Mouse (Mus musculus) embryo, embryonic 10 days (tissue): Measurements from ENCODE around the gene Nudt13.
"Not testable (repeated sequence)": the region's sequence is repeated elsewhere in the genome, so short reads cannot be mapped to it uniquely, and the experiment has no call there.

Source experiments
- DNase-seq: peaks from one replicate; pipeline ENCODE4 v3.0.0-alpha.2; 2015; ENCODE audit warnings: low spot score

Nudt13 gene

GRCm38 (mm10) chr14:20294117-20294892 is at the start of gene Nudt13:
TSS of gene Nudt13 (plus strand) at chr14:20294697.
- DNase-seq: peak; percentile 98

DNA sequence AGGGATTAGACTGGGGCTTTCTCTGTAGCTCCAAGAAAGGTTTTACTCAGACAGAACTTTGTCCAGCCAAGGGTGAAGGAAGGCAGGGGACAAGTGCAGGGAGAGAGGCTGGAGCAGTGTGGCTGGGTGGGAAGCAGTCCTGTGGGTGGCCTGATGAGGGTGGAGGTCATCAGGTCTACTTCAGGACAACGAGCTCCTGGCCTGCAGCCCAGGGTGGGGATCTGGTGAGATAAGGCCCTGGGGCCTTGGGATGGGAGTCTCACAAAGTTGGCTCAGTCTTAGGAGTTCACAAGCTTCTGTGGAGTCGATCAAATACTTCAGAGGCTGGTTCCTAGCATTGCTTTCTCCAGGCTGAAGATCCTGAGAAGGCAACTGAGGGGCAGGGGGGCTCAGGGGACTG is 49.2 kb upstream of the Nudt13 start:
- no peak for DNase-seq

GRCm38 (mm10) chr14:20245861-20246260 is 48.6 kb upstream of the Nudt13 start:
- DNase-seq: no peak

- peak; percentile 15 for DNase-seq
Observed at GRCm38 (mm10) chr14:20246811-20247266, 47.7 kb upstream of the Nudt13 start.

DNA sequence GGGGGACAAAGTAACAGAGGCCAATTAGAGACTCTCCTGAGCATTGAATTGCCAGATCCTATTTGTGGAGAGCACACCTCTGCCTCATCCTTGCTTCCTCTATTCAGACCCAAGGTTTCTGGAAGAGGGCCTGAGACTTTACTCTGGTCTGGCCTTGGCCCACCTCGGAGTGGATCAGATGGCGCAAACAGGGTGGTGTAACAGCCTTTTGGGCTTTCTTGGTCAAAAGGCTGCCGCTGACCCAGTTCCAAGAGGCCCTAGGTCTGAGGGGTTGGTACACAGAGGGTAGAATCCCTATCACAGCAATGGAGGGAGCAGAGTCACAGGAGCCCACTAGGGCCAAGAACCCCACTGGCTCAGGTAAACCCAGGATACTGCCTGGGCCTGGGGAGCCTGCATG is 46.5 kb upstream of the Nudt13 start:
- no peak for DNase-seq

DNA sequence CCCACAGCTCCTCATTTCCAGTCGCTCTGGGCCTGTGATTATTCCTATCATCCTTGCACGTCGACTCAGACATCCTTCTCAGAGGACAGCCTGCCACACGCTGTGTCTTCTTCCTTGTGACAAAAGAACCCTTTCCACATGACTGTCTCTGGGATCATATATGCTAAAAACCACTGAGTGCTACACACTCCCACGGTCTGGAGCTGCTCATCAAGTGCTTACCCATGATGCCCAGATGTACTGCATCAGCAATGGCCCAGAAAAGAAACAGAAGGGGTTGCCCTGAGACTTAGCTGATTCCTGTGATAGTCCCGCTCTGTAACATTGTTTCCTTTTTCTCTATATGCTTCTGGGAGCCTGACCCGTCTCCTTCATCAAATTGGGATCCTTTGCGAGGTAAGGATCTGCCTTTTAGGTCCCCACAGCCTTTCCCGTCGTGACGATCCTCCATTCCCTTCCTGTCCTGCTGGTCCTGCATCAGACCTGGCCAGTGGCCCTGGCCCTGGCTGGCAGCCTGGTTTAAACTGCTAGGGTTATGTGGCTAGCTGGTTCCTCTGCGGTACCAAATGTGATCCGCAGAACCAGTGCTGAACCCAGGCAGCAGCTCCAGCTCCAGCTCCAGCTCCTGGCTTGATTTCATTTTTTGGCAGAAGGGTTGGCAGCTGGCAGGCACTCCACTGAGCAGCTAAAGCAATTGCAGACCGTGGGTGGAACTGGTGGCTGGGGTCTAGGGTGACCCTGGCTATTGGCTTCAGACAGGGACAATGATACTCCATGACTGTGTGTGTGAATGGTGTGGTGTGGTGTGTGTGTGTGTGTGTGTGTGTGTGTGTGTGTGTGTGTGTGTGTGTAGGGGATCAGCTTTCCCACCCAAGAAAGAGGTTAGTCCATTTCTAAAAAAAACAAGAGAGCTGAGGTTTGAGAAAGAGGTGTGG is 44.0 kb upstream of the Nudt13 start:
- no peak for DNase-seq

DNA sequence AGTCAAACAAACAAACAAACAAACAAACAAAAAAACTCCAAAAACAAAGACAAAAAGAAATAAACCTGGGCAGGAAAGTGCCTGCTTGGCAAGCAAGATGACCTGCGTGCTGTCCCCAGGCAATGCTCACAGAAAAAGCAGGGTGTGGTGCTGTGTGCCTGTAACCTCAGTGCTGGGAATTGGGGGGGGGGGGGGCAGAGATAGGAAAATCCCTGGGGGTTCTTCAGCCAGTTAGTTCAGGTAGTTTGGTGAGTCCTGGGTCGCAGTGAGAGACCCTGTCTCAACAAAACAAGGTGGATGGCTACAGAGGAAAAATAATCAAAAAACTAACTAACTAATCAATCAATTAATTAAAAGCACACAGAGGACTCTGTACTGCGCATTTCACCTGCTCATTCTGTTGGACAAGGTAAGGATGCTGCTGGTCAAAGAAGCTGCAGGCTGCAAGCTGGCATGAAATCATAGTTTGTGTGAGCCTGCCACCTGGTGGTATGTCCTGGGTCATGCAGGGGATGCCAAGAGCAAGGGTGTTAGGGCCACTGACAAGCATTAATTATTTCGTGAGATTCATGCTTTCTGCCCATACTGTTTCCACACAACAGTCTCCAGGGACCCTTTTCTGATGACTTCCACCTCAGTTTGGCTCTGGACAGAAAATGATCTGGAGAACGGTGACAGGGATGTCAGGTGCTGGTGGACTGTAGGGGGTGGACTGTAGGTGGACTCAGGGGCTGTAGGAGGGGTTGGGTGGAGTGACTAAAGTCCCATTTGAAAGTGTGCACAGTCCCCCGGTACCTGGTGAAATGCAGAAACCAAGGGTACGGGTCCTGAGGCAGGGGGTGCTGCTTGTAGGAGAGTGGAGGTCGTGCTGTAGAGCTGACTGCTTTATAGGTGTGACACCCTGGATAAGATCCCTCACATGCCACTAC is 36.0 kb upstream of the Nudt13 start:
- DNase-seq: peak; percentile 87

DNA sequence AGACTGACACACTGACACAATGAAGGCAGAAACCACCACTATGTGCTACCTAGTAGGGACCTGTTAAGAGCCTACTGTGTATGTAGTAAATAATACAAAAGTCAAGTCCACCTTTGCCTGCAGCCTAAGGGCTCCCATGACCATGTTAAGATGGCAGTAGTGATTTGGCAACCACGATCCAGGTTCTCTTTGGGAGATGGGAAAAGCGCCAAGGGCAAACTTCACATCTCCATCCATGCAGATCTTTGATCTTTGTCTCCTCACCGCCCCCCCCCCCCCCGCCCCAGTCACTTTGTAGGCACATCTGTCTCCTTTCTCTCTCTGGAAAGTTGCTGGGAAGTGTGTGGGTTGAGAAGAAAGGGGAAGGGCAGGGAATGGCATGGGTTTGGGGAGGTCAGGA is 32.2 kb upstream of the Nudt13 start:
- no peak for DNase-seq

DNA sequence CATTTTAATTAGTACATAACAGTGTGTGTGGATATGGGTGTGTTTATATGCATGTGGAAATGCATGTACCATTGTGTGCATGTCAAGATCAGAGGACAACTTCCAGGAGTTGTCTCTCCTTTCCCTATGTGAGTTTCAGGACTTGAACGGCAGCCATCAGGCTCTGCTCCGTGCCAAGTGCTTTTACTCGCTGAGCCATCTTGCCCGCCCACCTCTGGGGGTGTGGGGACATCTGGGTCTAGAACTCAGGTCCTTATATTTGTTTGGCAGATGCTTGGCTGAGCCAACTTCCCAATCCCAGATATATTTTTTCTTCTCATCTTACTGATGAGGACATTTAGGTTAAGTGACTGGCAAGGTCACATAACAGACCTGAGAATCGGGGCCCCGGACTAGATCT is 26.1 kb upstream of the Nudt13 start:
- no peak for DNase-seq

GRCm38 (mm10) chr14:20269082-20269809 is 25.3 kb upstream of the Nudt13 start, which contains the start of gene Kcnk16:
TSS of gene Kcnk16 (minus strand) at chr14:20269199.
- DNase-seq: no peak

DNA sequence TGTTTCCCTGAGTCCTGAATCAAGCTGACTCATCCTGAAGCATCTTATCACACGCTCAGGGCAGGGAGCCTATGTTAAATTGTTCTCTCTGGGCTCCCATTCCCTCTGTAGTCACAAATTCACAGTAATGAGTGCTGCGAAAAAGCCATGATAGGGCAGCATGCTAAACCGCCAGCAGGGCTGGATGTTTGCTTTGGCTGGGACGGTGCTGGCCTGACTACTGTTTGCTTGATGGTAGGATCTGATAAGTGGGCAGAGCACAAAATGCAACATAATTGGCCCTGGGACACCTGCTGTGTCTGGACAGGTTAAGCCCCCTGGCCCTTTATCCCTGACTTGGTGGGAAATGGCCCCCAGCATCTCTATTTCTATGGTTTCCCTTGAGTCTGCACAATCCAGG is 3.1 kb upstream of the Nudt13 start:
- no peak for DNase-seq

DNA sequence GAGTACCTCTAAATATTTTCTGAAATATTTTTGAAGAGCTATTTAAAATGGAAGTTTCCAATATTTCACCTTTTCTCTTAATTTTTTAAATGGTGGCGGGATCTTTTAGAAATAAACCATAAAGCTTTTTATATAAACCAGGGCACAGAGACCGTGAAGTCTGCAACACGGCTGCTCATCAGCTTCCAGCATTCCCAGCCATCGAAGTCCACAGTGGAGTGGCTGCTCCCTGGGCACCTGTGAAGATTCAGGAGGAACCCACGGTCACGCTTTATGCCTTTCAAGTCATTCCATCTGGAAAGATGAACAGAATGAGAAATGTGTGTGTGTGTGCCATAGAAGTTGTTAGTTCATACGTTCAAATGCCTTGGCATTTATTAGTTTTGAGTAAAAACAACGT is 450 bp downstream of the Nudt13 start:
- DNase-seq: no peak

DNA sequence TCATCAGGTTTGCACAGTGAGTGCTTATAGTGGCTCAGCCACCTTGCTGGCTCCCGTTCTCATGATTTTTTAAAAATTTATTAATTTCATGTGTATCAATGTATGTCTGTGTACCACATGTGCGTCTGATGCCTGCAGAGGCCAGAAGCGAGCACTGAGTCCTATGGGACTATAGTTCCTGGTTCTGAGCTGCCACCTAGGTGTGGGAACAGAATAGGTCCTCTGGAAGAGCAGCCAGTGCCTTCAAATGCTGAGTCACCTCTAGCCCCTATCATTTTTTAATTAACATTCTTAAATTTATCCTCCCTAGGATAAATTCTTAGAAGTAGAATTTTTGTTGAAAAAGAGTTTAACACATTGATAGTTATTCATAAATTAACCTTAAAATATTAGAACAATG is 3.1 kb downstream of the Nudt13 start:
- DNase-seq: no peak

GRCm38 (mm10) chr14:20298131-20298530 is 3.6 kb downstream of the Nudt13 start:
- no peak for DNase-seq

DNA sequence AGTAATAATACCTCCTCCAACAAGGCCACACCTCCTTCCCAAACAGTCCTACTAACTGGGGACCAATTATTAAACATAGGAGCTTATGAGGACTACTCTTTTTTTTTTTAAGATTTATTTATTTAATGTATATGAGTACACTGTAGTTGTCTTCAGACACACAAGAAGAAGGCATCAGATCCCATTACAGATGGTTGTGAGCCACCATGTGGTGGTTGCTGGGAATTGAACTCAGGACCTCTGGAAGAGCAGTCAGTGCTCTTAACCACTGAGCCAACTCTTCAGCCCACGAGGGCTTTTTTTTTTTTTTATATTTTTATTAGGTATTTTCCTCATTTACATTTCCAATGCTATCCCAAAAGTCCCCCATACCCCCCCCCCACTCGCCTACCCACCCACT is 10.6 kb downstream of the Nudt13 start:
- not testable (repeated sequence) for DNase-seq

- DNase-seq: no peak
Observed at GRCm38 (mm10) chr14:20315137-20315536, 20.6 kb downstream of the Nudt13 start.

DNA sequence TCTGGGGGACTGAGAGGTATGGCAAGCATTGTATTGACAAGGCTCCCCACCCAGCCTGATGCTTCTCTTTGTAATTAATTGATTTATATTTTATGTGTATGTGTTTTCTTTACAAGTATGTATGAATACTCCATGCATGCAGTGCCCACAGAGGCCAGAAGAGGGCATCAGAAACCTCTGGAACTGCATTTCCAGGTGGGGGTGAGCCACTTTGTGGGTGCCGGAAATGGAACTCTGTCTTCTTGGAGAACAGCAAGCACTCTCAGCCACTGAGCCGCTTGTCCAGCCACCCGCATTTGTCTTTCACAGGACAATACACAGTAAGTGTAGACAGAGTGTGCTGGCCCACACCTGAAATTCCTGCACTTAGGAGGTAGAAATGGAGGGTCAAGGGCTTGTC is 24.9 kb downstream of the Nudt13 start:
- peak; percentile 15 for DNase-seq

DNA sequence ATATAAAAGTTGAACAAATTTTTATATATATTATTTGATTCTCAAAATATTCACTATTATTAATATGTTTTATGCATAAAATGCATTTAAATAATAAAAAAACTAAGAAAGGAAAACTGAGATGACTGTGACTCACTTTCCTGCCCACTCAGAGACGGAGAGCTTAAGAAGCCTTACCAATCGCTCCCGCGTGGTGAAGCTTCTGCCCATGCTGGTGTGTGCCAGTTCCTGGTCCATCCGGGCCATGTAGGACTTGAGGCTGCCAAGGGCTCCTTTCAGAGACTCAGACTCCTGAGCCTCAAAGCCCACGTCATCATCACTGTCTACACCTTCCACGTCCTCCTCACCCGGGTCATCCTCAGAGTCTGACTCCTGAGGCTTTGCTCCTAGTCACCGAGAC is 29.7 kb downstream of the Nudt13 start:
- DNase-seq: no peak

GRCm38 (mm10) chr14:20328474-20328873 is 34.0 kb downstream of the Nudt13 start:
- peak; percentile 62 for DNase-seq

DNA sequence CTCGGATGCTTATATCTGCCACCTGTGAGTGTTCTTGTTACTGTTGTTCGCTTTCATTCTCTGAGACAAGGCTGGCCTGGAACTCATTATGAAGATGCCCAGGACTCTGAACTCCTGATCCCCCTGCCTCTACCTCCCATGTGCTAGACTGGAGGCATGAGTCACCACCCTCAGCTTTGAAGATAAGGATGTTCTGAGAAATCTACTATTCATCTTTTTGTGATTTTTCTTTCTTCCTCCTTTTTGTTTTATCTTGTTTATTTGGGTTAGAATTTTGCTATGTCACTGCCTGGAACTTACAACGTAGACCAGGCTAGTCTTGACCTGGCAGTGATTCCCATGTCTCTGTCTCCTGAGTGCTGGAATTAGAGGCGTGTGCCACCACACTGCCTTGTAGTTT is 36.8 kb downstream of the Nudt13 start:
- no peak for DNase-seq

DNA sequence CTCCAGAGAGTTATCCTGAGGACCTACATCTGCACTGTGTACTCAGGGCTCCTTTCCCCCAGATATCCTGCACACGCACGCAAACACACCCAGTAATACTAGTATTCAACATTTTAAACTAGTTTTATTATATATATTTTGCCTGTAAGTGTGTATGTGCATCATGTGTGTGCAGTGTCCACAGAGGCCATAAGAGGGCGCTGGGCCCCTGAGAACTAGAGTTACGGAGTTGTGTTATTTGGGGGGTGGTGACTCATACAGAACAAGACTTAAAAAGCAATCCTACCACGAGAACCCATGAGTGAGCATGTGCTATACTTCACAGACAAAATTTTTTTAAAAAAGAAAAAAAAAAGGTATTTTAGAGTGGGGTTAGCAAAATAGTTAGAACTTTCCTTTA is 44.9 kb downstream of the Nudt13 start:
- DNase-seq: no peak
